Mouse (Mus musculus) kidney, adult 2 months (tissue): ENCODE measurements around the gene Hoxc4. TPM values are rescaled to one million over a fixed set of nuclear protein-coding genes. Genes with fewer than 3 reads are reported as not detected.

Experiments
- DNase-seq: peaks from one replicate; pipeline ENCODE4 v3.0.0; 2021
- H3K27ac ChIP-seq: fragments of 200-500 bp; 2 replicates; pipeline ENCODE4 v1.5.1; 2012; ENCODE audit warnings: low read depth, low read length, control low read depth, inconsistent platforms; ENCODE audit not compliant: insufficient read depth
- H3K27me3 ChIP-seq: fragments of 200-500 bp; replicated peaks from 2 replicates; pipeline ENCODE4 v1.6.1; 2012; ENCODE audit warnings: mild to moderate bottlenecking, moderate library complexity, low read length, inconsistent platforms; ENCODE audit not compliant: control insufficient read depth, insufficient read depth
- H3K36me3 ChIP-seq: fragments of 200-500 bp; 2 replicates; pipeline ENCODE4 v1.6.1; 2012; ENCODE audit warnings: mild to moderate bottlenecking, moderate library complexity, low read length, inconsistent platforms; ENCODE audit not compliant: control insufficient read depth, insufficient read depth
- H3K4me1 ChIP-seq: fragments of 200-500 bp; 2 replicates; pipeline ENCODE4 v1.6.1; 2011; ENCODE audit warnings: low read length; ENCODE audit not compliant: control insufficient read depth, insufficient read depth
- H3K4me3 ChIP-seq: fragments of 200-500 bp; 2 replicates; pipeline ENCODE4 v1.5.1; 2011; ENCODE audit warnings: mild to moderate bottlenecking, low read depth, low read length, control low read depth; ENCODE audit not compliant: insufficient read depth
- CTCF ChIP-seq: fragments of 200-500 bp; conservative IDR thresholded peaks from 2 replicates; pipeline ENCODE4 v1.5.1; 2011; ENCODE audit warnings: low read depth, mild to moderate bottlenecking, control low read depth, low read length, moderate library complexity, mixed read lengths; ENCODE audit not compliant: insufficient read depth, insufficient read length
- POLR2A ChIP-seq: fragments of 200-500 bp; IDR thresholded peaks from one replicate; pipeline ENCODE4 v1.6.1; 2011; ENCODE audit warnings: low read depth, low read length, control low read depth
- WGBS: fragments of 180-500 bp; shearing (Covaris S2); methylation state at CpG from one replicate; pipeline ENCODE4 v1.1.7; 2018; 5-methylcytosine and 5-hydroxymethylcytosine counted together
- polyA plus RNA-seq: library from polyadenylated mRNA; depleted of rRNA; stranded (reverse); fragments of >200 nt; gene quantifications from 2 replicates; pipeline ENCODE4 v1.2.3, GENCODE M21; 2012; rRNA removed

Hoxc4 gene
- polyA plus RNA-seq, 1 experiment: 2.5 TPM

GRCm38 (mm10) chr15:103085831-103086671 is 67.3 kb downstream of the Hoxc4 start:
- Histone ChIP-seq H3K36me3 (no peaks in the 10 kb centered on the region), H3K27ac (no peak overlapping the region)
- TF ChIP-seq CTCF (no peak), POLR2A (no peak)

More at GRCm38 (mm10) chr15:103085831-103086671, 67.3 kb downstream of the Hoxc4 start:
- 20% methylated on average over 61 of the region's 61 CpGs for WGBS
- Histone ChIP-seq H3K4me3 (no peak overlapping the region), H3K27me3 (no peaks in the 10 kb centered on the region), H3K4me1 (peaks cover 15% of the 10 kb centered on the region; the same call in 1 of the 2 replicates)
- DNase-seq: peak; percentile 63

Other genes with a start within 250 kb of the Hoxc4 start
- not detected in 2 replicates for gene Hoxc13, start 97.8 kb upstream of the Hoxc4 start, polyA plus RNA-seq
- gene Hoxc12, start 82.2 kb upstream of the Hoxc4 start, polyA plus RNA-seq: not detected in 2 replicates
- 0.25 and 0.30 TPM in 2 replicates for gene Hoxc11, start 64.5 kb upstream of the Hoxc4 start, polyA plus RNA-seq
- 16.4 and 16.7 TPM in 2 replicates for gene Hoxc10, start 52.1 kb upstream of the Hoxc4 start, polyA plus RNA-seq
- gene Hoxc5, start 51.5 kb upstream of the Hoxc4 start, polyA plus RNA-seq: 4.0 and 4.1 TPM in 2 replicates
- 5.5 and 7.3 TPM in 2 replicates for gene Hoxc9, start 42.5 kb upstream of the Hoxc4 start, polyA plus RNA-seq
- gene Hoxc8, start 28.3 kb upstream of the Hoxc4 start, polyA plus RNA-seq: 3.4 and 4.0 TPM in 2 replicates
- 24.7 and 25.4 TPM in 2 replicates for gene Hoxc6, start 20.7 kb upstream of the Hoxc4 start, polyA plus RNA-seq
- gene Smug1, start 148.2 kb downstream of the Hoxc4 start, polyA plus RNA-seq: 15.5 and 19.4 TPM in 2 replicates
- gene Cbx5, start 220.9 kb downstream of the Hoxc4 start, polyA plus RNA-seq: 18.8 and 26.9 TPM in 2 replicates
- 50.0 and 69.3 TPM in 2 replicates for gene Hnrnpa1, start 221.5 kb downstream of the Hoxc4 start, polyA plus RNA-seq
- gene Nfe2, start 239.5 kb downstream of the Hoxc4 start, polyA plus RNA-seq: 0.58 and 1.0 TPM in 2 replicates